Mouse (Mus musculus): ENCODE results near the gene Smad3.

GRCm38 (mm10) chr9:63649841-63650545, 107.8 kb downstream of the Smad3 start:
- peak; percentile 71 for TF ChIP-seq CTCF (IDR thresholded peaks at IDR 0.05)
- TF ChIP-seq EP300 (IDR thresholded peaks at IDR 0.05) = no peak
